Mouse (Mus musculus): ENCODE results near the gene Hnrnpc.

Gene Hnrnpc

DNA sequence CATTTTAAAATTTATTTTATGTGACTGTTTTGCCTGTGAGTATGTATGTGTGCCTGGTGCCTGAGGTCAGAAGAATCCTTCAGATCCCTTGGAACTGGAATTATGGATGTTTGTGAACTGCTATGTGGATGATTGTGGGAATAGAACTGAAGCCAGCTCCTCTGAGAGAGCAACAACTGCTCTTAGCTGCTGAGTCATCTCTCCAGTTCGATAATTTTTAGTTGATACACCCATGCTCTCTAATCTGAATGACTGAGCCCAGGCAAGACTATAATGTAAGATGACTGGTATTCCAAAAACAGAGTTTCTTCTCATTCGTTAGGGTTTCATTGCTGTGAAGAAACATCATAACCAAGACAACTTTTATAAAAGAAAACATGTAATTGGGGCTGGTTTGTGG lies 79.7 kb downstream of the Hnrnpc start:
- no peak for DNase-seq (ENCODE audit: low spot score in 2 of 2)

Measured in thymus, postnatal 10 days (tissue).